Mouse (Mus musculus) thymus, adult 2 months (tissue): ENCODE results near the gene Fam83g. TPM values are rescaled to one million over a fixed set of nuclear protein-coding genes. Genes with fewer than 3 reads are reported as not detected.

ENCODE experiments used
- DNase-seq: peaks from one replicate; pipeline ENCODE4 v3.0.0; 2021
- H3K27ac ChIP-seq: fragments of 200-500 bp; 2 replicates; pipeline ENCODE4 v1.5.1; 2012; ENCODE audit warnings: low read length, control low read depth; ENCODE audit not compliant: control insufficient read depth, insufficient read depth
- H3K27me3 ChIP-seq: fragments of 200-500 bp; 2 replicates; pipeline ENCODE4 v1.6.1; 2012; ENCODE audit warnings: mild to moderate bottlenecking, low read length, moderate library complexity, mixed read lengths; ENCODE audit not compliant: control insufficient read depth, insufficient read depth
- H3K36me3 ChIP-seq: fragments of 200-500 bp; 2 replicates; pipeline ENCODE4 v1.6.1; 2012; ENCODE audit warnings: mild to moderate bottlenecking, low read length, moderate library complexity; ENCODE audit not compliant: control insufficient read depth, insufficient read depth
- H3K4me1 ChIP-seq: fragments of 200-500 bp; replicated peaks from 2 replicates; pipeline ENCODE4 v1.6.1; 2012; ENCODE audit warnings: low read length; ENCODE audit not compliant: control insufficient read depth, insufficient read depth
- H3K4me3 ChIP-seq: fragments of 200-500 bp; 2 replicates; pipeline ENCODE4 v1.5.1; 2012; ENCODE audit warnings: mild to moderate bottlenecking, low read length, control low read depth, moderate library complexity; ENCODE audit not compliant: control insufficient read depth, insufficient read depth
- CTCF ChIP-seq: fragments of 200-500 bp; IDR thresholded peaks from 2 replicates; pipeline ENCODE4 v1.5.1; 2012; ENCODE audit warnings: mild to moderate bottlenecking, control low read depth, low read length, moderate library complexity, borderline replicate concordance; ENCODE audit not compliant: control insufficient read depth, poor library complexity, insufficient read depth; ENCODE audit errors: extremely low read depth
- POLR2A ChIP-seq: fragments of 200-500 bp; IDR thresholded peaks from 2 replicates; pipeline ENCODE4 v1.6.1; 2012; ENCODE audit warnings: mild to moderate bottlenecking, low read length, control low read depth, moderate library complexity; ENCODE audit not compliant: control insufficient read depth, poor library complexity, insufficient read depth; ENCODE audit errors: extremely low read depth
- WGBS: fragments of 180-500 bp; shearing (Covaris S2); methylation state at CpG from one replicate; pipeline ENCODE4 v1.1.7; 2018; 5-methylcytosine and 5-hydroxymethylcytosine counted together
- polyA plus RNA-seq: library from polyadenylated mRNA; depleted of rRNA; stranded (reverse); fragments of >200 nt; gene quantifications from 2 replicates; pipeline ENCODE4 v1.2.3, GENCODE M21; 2012

Gene Fam83g
- polyA plus RNA-seq, 1 experiment, result 9.5 TPM

DNA sequence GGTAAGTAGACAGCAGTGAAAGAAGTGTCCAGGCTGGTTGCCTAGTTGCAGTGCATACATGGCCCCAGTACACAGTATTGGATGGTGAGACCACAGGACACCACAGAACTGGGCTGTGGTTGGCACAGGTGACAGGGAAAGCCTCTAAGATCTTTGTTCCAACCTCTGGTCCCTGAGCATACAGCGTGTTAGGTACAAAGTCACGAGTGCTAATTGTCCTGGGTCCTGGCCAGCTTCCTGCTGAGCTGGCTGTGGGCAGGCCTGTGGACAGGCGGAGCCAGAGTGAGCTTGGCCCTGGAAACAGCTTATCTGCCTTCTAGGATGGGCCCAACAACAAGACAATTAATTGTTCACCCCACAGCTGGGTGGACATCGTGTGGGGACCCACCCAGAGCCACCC, 16.0 kb downstream of the Fam83g start:
- Histone ChIP-seq H3K27ac (no peak overlapping the region), H3K36me3 (no peaks in the 10 kb centered on the region), H3K4me1 (no peaks in the 10 kb centered on the region), H3K4me3 (no peak overlapping the region), H3K27me3 (no peaks in the 10 kb centered on the region)
- no peak for DNase-seq
- WGBS, result 60% methylated on average over 4 of the region's 4 CpGs
- no peak for TF ChIP-seq CTCF
- no peak for TF ChIP-seq POLR2A

DNA sequence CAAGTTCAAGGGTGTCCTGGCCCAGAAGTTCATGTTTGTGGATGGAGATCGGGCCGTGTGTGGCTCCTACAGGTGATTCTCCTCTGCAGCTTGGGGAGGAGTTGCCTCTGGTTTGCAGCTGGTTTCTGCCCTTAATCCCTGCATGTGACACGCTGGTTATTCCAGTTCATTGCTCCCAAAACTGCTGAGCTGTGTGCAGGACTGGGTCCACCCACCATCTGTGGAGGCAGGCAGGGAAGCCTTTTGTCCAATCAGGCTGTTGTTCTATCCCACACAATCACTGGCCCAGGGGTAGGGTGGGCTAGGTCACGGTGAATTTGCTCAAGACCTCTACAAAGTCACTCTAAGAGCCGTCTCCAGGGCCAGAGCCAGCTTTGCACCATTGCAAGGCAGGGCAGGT, 17.8 kb downstream of the Fam83g start:
- Histone ChIP-seq H3K36me3 (no peaks in the 10 kb centered on the region), H3K27me3 (no peaks in the 10 kb centered on the region), H3K27ac (no peak overlapping the region), H3K4me1 (no peaks in the 10 kb centered on the region), H3K4me3 (no peak overlapping the region)
- WGBS, result 88% methylated on average over 5 of the region's 5 CpGs
- DNase-seq, result no peak
- TF ChIP-seq POLR2A (no peak), CTCF (no peak)

DNA sequence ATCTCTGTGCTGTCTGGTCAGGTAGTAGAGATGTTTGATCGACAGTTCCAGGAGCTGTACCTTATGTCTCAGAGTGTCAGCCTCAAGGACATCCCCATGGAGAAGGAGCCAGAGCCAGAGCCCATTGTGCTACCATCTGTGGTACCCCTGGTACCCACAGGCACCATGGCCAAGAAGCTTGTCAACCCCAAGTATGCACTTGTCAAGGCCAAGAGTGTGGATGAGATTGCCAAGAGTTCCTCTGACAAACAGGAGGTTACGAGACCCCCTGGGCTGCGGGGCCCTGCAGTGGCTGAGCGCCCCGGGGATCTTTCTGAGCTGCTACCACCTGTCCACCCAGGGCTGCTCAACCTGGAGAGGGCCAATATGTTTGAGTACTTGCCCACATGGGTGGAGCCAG, 18.6 kb downstream of the Fam83g start:
- no peak overlapping the region for H3K4me3 ChIP-seq
- no peaks in the 10 kb centered on the region for H3K36me3 ChIP-seq
- TF ChIP-seq POLR2A (no peak), CTCF (no peak)
- no peaks in the 10 kb centered on the region for H3K27me3 ChIP-seq
- whole genome bisulfite sequencing, result 97% methylated on average over 5 of the region's 5 CpGs
- no peaks in the 10 kb centered on the region for H3K4me1 ChIP-seq
- H3K27ac ChIP-seq, result no peak overlapping the region
- DNase-seq, result no peak

DNA sequence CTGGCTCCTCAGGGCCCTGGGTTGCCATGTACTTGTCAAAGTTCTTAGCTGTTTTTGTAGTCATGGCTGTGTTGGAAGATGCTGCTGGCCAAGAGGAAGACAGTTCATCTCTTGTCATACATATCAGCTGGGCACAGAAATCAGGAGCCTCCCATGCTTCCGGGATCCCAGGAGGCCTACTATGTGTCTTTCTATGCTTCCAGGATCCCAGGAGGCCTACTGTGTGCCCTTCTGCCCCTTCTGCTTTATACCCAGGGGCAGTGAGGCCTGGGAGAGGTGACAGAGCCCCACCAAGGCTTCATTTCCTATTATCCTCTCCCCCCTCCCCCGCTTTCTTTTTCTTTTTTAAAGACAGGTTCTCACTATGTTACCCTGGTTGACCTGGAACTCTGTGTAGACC, 21.7 kb downstream of the Fam83g start:
- H3K4me1 ChIP-seq, result no peaks in the 10 kb centered on the region
- no peak overlapping the region for H3K4me3 ChIP-seq
- 100% methylated on average over 2 of the region's 2 CpGs for WGBS
- no peaks in the 10 kb centered on the region for H3K36me3 ChIP-seq
- H3K27ac ChIP-seq, result no peak overlapping the region
- no peak for DNase-seq
- no peaks in the 10 kb centered on the region for H3K27me3 ChIP-seq
- no peak for TF ChIP-seq CTCF
- no peak for TF ChIP-seq POLR2A

DNA sequence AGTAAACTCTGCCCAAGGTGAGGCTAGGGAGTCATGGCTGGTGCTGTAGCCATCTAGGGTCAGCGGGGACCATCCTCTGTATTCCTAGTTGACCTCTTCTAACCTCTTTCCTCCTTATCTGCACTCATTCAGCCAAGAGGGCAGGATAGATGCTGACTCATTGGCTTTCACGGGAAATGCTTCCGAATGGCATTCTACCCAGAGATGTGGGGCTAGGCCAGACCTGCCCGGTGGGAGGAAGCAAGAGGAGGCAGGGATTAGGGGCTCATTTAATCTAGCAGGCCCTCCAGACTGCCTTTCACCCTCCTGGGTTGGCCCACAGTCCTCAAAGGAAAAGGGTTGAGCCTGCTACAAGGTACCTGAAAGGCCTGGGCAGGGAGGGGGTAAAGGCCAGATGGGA, 22.3 kb downstream of the Fam83g start:
- Histone ChIP-seq H3K4me1 (no peaks in the 10 kb centered on the region), H3K36me3 (no peaks in the 10 kb centered on the region), H3K27me3 (no peaks in the 10 kb centered on the region), H3K4me3 (no peak overlapping the region), H3K27ac (no peak overlapping the region)
- DNase-seq, result no peak
- TF ChIP-seq POLR2A, result no peak
- TF ChIP-seq CTCF, result no peak
- WGBS, result 88% methylated on average over 4 of the region's 4 CpGs

DNA sequence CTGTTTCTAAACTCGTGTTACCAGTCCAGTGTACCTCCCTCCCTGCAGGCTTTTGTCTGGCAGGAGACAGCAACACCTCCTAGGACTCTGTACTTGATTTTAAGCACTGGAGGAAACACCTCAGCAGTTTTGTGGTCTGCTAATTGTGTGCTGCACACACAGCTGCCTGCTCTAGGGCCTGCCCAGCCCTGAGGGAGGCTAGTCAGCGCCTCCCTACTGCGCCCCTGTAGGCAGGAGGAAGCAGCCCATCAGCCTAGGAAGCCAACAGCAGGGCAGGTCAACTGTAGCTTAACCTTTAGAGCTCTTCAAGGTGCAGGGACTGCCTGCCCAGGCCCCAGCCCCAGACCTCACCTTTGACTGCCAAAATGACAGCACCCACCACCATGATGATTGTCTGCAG, 25.0 kb downstream of the Fam83g start:
- no peak for TF ChIP-seq CTCF
- TF ChIP-seq POLR2A, result no peak
- no peaks in the 10 kb centered on the region for H3K27me3 ChIP-seq
- no peak overlapping the region for H3K4me3 ChIP-seq
- H3K36me3 ChIP-seq, result no peaks in the 10 kb centered on the region
- 29% methylated on average over 3 of the region's 3 CpGs for WGBS
- no peak overlapping the region for H3K27ac ChIP-seq
- H3K4me1 ChIP-seq, result no peaks in the 10 kb centered on the region
- no peak for DNase-seq

DNA sequence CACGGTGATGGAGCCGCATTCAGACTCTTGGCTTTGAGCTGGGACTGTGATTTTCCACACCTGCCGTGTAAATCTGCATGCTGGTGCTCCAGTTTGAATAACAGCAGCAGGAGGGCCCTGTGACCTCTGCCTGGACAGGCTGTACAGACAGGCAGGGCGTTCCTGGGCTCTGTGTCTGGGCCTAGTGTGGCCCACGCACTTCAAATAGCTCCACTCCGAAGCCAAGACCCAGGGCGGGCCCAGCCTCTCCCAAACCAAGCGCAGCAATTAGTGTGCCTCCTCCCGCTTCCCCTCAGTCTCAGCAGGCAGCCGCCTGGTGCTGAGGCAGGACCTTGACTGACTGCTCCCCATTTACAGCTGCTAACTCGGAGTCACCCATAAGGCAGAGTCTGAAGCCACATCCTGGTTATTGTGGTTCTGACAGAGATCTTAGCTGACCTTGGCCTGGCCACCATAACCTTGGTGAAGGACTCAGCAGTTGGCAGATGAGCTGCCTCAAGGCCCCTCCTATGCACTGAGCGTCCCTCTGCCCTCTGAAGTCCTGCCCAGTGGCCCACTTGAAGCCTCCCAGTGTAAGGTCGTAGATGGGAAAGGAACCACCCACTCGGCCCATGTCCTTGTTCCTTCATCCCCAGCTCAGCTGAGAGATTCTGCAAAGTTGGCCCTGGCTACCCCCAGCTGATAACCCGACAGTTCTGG, 29.4 kb downstream of the Fam83g start:
- Histone ChIP-seq H3K4me1 (no peaks in the 10 kb centered on the region), H3K36me3 (no peaks in the 10 kb centered on the region), H3K27ac (no peak overlapping the region), H3K27me3 (no peaks in the 10 kb centered on the region), H3K4me3 (no peak overlapping the region)
- TF ChIP-seq POLR2A (no peak), CTCF (no peak)
- no peak for DNase-seq
- WGBS, result 77% methylated on average over 15 of the region's 15 CpGs
